Mouse (Mus musculus): ENCODE measurements around the gene Grk5. TPM values are rescaled to one million over a fixed set of nuclear protein-coding genes. Genes with fewer than 3 reads are reported as not detected.

Gene Grk5
- polyA plus RNA-seq, 1 experiment from 2014 or later = 0.47 TPM

- Histone ChIP-seq H3K9ac (replicated peaks) (no peak overlapping the region), H3K4me3 (ENCODE audit: low read depth, low read length) (no peak overlapping the region), H3K4me2 (ENCODE audit: low read depth, low read length) (no peak overlapping the region), H3K27ac (ENCODE audit: low read depth) (no peak overlapping the region), H3K9me3 (ENCODE audit: low read length) (no peaks in the 10 kb centered on the region), H3K27me3 (ENCODE audit: insufficient read depth, low read length) (no peaks in the 10 kb centered on the region), H3K4me1 (ENCODE audit: insufficient read depth) (peaks cover 3% of the 10 kb centered on the region; the same call in 1 of the 2 replicates), H3K36me3 (replicated peaks; ENCODE audit: insufficient read depth, low read length) (no peaks in the 10 kb centered on the region)
- WGBS (ENCODE audit: insufficient replicate concordance) = 30% methylated on average over 4 of the region's 4 CpGs
- ATAC-seq (peak; percentile 69), DNase-seq (peak; percentile 90)
- peak; percentile 99 for TF ChIP-seq CTCF (IDR thresholded peaks at IDR 0.05; ENCODE audit: low read depth)
- no peak for TF ChIP-seq EP300 (IDR thresholded peaks at IDR 0.05; ENCODE audit: low read depth)
Observed at GRCm38 (mm10) chr19:61084149-61084940, 194.8 kb downstream of the Grk5 start.

- no peaks in the 10 kb centered on the region for H3K9me3 ChIP-seq (ENCODE audit: low read length)
- ATAC-seq (no peak), DNase-seq (no peak)
- no peaks in the 10 kb centered on the region for H3K27me3 ChIP-seq (ENCODE audit: insufficient read depth, low read length)
- H3K4me1 ChIP-seq (ENCODE audit: insufficient read depth) = no peaks in the 10 kb centered on the region
- no peak overlapping the region for H3K27ac ChIP-seq (ENCODE audit: low read depth)
- no peak overlapping the region for H3K9ac ChIP-seq (replicated peaks)
- no peak overlapping the region for H3K4me3 ChIP-seq (ENCODE audit: low read depth, low read length)
- no peaks in the 10 kb centered on the region for H3K36me3 ChIP-seq (replicated peaks; ENCODE audit: insufficient read depth, low read length)
- H3K4me2 ChIP-seq (ENCODE audit: low read depth, low read length) = no peak overlapping the region
- TF ChIP-seq EP300 (IDR thresholded peaks at IDR 0.05; ENCODE audit: low read depth) = no peak
- TF ChIP-seq CTCF (IDR thresholded peaks at IDR 0.05; ENCODE audit: low read depth) = no peak
- WGBS (ENCODE audit: insufficient replicate concordance) = 47% methylated on average over 2 of the region's 2 CpGs
Observed at GRCm38 (mm10) chr19:61085217-61085616, 195.7 kb downstream of the Grk5 start.

GRCm38 (mm10) chr19:61087781-61088180 lies 198.2 kb downstream of the Grk5 start:
- Histone ChIP-seq H3K27ac (ENCODE audit: low read depth) (no peak overlapping the region), H3K4me1 (ENCODE audit: insufficient read depth) (no peaks in the 10 kb centered on the region), H3K4me3 (ENCODE audit: low read depth, low read length) (no peak overlapping the region), H3K9ac (replicated peaks) (no peak overlapping the region), H3K27me3 (ENCODE audit: insufficient read depth, low read length) (no peaks in the 10 kb centered on the region), H3K9me3 (ENCODE audit: low read length) (no peaks in the 10 kb centered on the region), H3K4me2 (ENCODE audit: low read depth, low read length) (no peak overlapping the region), H3K36me3 (replicated peaks; ENCODE audit: insufficient read depth, low read length) (no peaks in the 10 kb centered on the region)
- no peak for DNase-seq
- TF ChIP-seq CTCF (IDR thresholded peaks at IDR 0.05; ENCODE audit: low read depth) (no peak), EP300 (IDR thresholded peaks at IDR 0.05; ENCODE audit: low read depth) (no peak)
- ATAC-seq = no peak
- 65% methylated on average over 1 of the region's 1 CpGs for WGBS (ENCODE audit: insufficient replicate concordance)

GRCm38 (mm10) chr19:61089001-61089400 lies 199.5 kb downstream of the Grk5 start:
- Histone ChIP-seq H3K4me2 (ENCODE audit: low read depth, low read length) (no peak overlapping the region), H3K4me3 (ENCODE audit: low read depth, low read length) (no peak overlapping the region), H3K36me3 (replicated peaks; ENCODE audit: insufficient read depth, low read length) (no peaks in the 10 kb centered on the region), H3K27ac (ENCODE audit: low read depth) (no peak overlapping the region), H3K9me3 (ENCODE audit: low read length) (no peaks in the 10 kb centered on the region), H3K9ac (replicated peaks) (no peak overlapping the region), H3K4me1 (ENCODE audit: insufficient read depth) (no peaks in the 10 kb centered on the region), H3K27me3 (ENCODE audit: insufficient read depth, low read length) (no peaks in the 10 kb centered on the region)
- no peak for ATAC-seq
- 80% methylated on average over 3 of the region's 3 CpGs for WGBS (ENCODE audit: insufficient replicate concordance)
- TF ChIP-seq EP300 (IDR thresholded peaks at IDR 0.05; ENCODE audit: low read depth) = no peak
- TF ChIP-seq CTCF (IDR thresholded peaks at IDR 0.05; ENCODE audit: low read depth) = no peak
- no peak for DNase-seq

GRCm38 (mm10) chr19:61090541-61090940 lies 201.0 kb downstream of the Grk5 start:
- no peak overlapping the region for H3K4me3 ChIP-seq (ENCODE audit: low read depth, low read length)
- TF ChIP-seq CTCF (IDR thresholded peaks at IDR 0.05; ENCODE audit: low read depth) (no peak), EP300 (IDR thresholded peaks at IDR 0.05; ENCODE audit: low read depth) (no peak)
- H3K4me2 ChIP-seq (ENCODE audit: low read depth, low read length) = no peak overlapping the region
- WGBS (ENCODE audit: insufficient replicate concordance) = 81% methylated on average over 4 of the region's 4 CpGs
- H3K9me3 ChIP-seq (ENCODE audit: low read length) = no peaks in the 10 kb centered on the region
- no peak overlapping the region for H3K9ac ChIP-seq (replicated peaks)
- DNase-seq = no peak
- no peak for ATAC-seq
- no peaks in the 10 kb centered on the region for H3K27me3 ChIP-seq (ENCODE audit: insufficient read depth, low read length)
- H3K27ac ChIP-seq (ENCODE audit: low read depth) = no peak overlapping the region
- H3K4me1 ChIP-seq (ENCODE audit: insufficient read depth) = no peaks in the 10 kb centered on the region
- H3K36me3 ChIP-seq (replicated peaks; ENCODE audit: insufficient read depth, low read length) = no peaks in the 10 kb centered on the region

- no peak for ATAC-seq
- WGBS (ENCODE audit: insufficient replicate concordance) = 72% methylated on average over 2 of the region's 2 CpGs
- no peaks in the 10 kb centered on the region for H3K27me3 ChIP-seq (ENCODE audit: insufficient read depth, low read length)
- no peak overlapping the region for H3K4me2 ChIP-seq (ENCODE audit: low read depth, low read length)
- no peaks in the 10 kb centered on the region for H3K36me3 ChIP-seq (replicated peaks; ENCODE audit: insufficient read depth, low read length)
- no peak for DNase-seq
- no peak overlapping the region for H3K27ac ChIP-seq (ENCODE audit: low read depth)
- no peaks in the 10 kb centered on the region for H3K9me3 ChIP-seq (ENCODE audit: low read length)
- TF ChIP-seq CTCF (IDR thresholded peaks at IDR 0.05; ENCODE audit: low read depth) (no peak), EP300 (IDR thresholded peaks at IDR 0.05; ENCODE audit: low read depth) (no peak)
- H3K9ac ChIP-seq (replicated peaks) = no peak overlapping the region
- H3K4me3 ChIP-seq (ENCODE audit: low read depth, low read length) = no peak overlapping the region
- H3K4me1 ChIP-seq (ENCODE audit: insufficient read depth) = no peaks in the 10 kb centered on the region
Observed at GRCm38 (mm10) chr19:61096776-61097175, 207.2 kb downstream of the Grk5 start.
